Mouse (Mus musculus) gastrocnemius, postnatal 36 days (tissue): ENCODE results near the gene Kremen1. TPM values are rescaled to one million over a fixed set of nuclear protein-coding genes. Genes with fewer than 3 reads are reported as not detected.

Experiments
- DNase-seq, 2 experiments: peaks; one replicate each; pipeline ENCODE4 v3.0.0; 2022
- intact Hi-C: fragments of 180-260 bp; cut with DNase I; formaldehyde crosslinking; loops from one replicate; pipeline ENCODE4 v1.15.1; 2025
- total RNA-seq, 2 experiments: library from RNA; stranded (reverse); gene quantifications; 2 replicates each; pipeline ENCODE4 v1.2.3; 2021

Kremen1 gene
- total RNA-seq, 2 experiments from 2014 or later, result 39.6 to 51.4 TPM

DNA sequence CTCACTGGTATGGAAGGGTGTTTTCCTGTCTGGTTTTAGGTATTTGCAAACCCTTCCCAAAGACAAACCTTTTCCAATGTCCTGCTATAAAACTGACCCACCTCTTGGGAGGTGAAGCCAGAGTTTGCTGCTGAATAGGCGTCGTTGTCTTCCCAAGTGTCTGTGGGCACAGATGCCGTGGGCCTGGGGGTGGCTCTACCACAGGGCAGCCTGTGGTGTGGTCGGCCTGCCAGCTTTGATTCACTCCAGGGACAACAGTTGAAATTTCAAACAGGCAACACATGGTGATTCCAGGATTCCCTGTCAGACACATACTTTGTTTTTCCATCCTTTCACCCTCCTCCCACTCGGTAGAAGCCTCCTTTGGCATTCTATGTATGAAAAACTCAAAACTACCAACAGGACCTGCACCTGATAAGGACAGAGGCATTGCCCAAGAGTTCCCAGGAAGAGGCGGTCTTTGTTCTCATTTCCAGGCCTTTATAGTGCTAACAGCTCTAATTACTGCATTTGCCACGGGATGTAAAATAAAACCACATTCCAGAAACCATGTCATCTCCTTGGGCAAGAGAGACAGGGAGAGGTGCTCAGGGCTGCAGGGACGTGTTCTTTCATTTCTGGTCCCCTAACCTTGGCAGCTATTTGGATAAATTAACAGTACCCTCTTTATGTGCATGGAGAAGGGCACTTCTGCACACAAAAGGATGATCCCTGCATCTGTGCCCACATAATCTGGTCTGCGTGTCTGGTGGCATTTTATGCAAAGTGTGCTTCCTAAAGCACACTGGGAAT lies 10.1 kb upstream of the Kremen1 start:
- no peak for DNase-seq
- intact Hi-C loops, result no loop called here

DNA sequence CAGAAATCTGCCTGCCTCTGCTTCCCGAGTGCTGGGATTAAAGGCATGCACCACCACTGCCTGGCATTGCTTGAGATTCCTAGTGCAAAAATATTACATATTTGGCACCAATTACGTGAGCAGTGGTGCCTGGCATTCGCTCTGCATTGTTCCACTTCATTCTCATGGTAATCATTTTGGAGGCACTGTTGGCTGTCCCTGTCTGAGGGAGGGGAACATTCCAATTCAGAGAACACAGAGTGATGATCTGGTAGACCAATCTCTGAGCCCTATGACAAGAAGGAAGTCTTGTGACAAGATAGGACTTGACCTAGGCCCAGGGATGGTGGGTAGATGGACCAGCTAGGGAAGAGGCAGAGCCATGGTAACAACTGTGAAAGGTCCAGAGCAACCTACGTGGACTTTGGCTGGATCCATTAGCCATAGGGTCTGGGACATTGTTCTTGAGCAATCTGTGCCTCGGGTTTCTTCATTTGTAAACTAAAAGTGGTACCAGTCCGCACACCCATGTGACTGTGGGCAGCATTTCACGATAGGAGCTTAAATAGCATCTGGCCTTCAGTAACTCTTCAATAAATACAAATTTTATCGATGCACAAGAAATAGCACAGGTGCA lies 8.6 kb upstream of the Kremen1 start:
- intact Hi-C loops, result loop anchor here (10.0 kb wide), 1 partner anchor 155 kb away; no protein-coding TSS in a partner anchor
- DNase-seq, result no peak

DNA sequence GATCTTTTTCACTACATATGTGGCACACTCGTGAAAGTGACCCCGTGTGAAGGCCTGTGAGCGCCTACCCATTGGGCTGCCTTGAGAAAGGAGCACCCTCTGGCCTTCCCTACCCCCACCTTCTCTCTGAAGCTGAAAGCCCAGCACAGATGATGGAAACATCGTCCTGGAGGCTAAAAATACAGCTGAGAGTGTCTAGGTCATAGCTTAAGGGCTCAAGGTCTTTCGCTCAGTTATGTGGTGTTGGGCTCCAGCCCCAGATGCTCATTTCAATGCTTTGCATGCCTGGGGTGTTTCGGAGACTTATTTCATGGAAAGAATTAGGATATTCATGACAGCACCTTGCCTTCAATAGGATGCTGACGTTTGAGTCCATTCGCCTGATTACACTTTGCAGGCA lies 4.4 kb upstream of the Kremen1 start:
- intact Hi-C loops, result loop anchor here (10.0 kb wide), 1 partner anchor 151 kb away; no protein-coding TSS in a partner anchor
- no peak for DNase-seq

DNA sequence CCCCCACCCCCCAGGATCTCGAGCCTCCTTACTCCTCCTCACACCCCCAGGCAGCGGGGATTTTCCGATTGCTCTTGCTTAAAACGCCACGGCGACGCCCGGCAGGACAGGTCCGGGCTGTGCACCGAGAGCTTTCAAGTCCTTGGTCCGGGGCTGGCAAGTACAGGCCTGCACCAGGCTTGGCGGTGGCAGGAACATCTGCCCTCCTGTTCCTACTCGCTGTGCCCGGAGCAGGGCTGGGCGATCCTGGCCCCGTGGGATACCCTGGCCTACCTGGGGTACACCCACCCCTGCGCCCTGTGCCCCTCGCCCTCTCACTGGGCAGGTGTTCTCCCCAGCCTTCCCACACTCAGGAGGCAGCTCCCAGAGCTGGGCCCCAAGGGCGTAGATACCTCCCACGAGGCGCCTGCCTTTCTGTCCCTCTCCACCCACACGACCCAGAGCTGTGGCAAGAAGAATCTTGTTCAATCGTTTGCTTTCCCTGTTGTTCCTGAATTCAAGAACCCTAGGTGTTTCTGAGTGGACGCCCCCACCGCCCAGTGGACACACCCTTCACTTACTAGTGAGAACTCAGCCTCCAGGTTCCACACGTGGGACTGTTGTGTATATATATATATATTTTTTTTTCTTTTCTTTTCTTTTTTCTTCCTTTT lies 1.8 kb upstream of the Kremen1 start:
- no peak for DNase-seq
- intact Hi-C loops, result loop anchor here (5.0 to 10.0 kb wide), 2 partner anchors 81 to 148 kb away; no protein-coding TSS in a partner anchor

DNA sequence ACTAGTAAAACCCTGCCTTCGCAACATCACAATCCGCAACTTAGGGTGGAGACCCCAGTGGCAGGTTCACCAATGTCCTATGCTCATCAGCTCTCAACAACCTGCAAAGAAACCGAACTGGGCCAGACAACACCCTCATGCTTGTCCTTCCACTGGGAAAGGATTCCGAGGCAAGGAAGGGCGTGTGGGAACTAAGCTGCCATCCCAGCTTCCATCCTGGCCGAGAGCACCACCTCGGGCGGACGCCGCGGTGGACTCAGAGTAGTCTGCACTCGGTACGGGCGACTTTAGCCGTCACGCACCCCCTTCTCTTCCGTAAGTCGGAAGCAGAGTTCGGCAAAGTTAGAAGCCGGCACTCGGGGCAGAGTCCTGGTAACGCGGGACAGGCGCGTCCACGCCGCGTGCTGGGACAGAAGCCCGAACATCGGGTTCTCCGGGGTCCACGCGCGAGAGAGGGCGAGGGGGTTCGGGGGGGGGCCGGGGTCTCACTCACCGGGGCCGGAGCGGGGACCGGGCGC lies 357 bp downstream of the Kremen1 start:
- intact Hi-C loops, result loop anchor here (5.0 to 10.0 kb wide), 2 partner anchors 79 to 146 kb away; no protein-coding TSS in a partner anchor
- DNase-seq, result peak; percentile 25 to 45

DNA sequence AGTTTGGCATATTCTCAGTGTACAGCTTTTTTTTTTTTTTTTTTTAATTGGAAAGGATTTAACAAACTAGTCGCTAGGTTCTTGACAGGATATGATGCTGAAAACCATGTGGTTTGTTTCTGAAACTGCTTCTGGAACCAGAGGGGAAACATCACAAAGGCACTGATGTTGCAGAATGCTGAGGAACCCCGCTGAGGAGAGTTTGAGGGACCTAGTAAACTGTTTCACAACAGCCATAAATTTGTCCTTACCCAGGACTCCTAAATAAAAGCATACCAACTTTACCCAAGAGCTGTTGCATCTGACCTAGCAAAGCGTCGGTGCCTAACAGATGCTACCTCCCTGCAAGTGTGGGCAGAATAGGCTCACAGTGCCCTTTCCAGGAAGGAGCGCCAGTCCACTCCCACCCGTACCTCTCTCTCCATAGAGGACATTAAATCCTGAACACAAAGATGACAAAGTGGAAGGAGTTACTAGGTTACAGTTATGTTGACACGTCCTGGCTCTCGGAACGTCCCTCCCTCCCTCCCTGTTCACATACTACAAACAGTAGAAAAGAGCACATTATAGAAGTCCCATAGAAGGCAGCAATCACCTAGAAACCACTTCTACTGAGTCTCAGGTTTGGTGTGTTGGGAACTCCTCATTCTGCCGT lies 1.3 kb downstream of the Kremen1 start:
- DNase-seq, result no peak
- intact Hi-C loops, result loop anchor here (5.0 to 10.0 kb wide), 3 partner anchors 68 to 145 kb away; no protein-coding TSS in a partner anchor

DNA sequence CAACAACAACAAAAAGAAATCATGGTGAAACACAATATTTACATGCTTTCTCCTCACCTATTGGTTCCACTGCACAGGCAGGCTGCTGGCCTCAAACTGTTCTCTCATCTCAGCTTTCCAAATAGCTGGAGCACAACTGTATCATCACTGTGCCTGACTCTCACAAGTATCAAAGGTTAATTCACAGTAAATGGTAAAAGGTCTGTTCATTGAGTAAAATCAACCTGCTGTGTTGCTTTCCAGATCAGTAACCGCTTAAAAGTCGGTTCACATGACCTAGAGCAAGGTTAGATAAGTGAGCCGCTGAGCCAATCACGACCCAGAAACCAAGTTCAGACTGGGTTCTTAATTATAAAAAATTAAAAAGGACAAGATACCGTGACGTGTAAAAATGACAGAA lies 3.3 kb downstream of the Kremen1 start:
- intact Hi-C loops, result loop anchor here (5.0 kb wide), 1 partner anchor 66 kb away; no protein-coding TSS in a partner anchor
- DNase-seq, result no peak

DNA sequence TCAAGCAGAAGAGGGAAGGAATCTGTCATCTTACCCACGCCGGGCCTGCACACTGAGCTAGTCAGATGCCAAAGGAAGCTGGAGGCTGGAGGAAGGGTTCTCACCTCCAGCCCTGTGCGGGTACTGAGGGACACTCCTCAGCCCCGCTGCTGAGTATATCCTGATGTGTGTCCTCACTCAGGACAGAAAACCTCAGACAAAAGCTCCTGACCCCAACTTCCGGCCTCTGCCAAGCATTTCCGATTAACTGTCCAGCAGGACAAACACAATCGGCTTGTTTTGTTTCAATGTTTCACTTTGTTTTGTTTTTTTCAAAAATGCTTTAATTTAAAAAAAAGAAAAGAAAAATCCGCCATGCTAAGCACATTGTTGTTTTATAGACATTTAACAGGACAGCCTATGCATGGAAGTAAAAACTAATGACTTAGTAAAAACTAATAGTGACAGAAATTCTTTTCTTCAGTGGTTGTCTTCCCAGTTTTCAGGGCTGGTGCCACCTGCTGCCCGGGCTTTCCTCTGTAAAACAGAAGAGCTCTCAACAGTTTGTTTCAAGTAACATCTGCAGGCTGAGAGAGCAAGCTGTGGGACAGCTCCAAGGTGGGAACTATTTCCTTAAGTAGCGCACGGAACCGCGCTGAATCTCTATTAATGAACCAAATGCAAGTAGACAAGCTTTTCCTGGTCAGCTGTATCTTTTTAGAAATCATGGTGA lies 4.1 kb downstream of the Kremen1 start:
- intact Hi-C loops, result loop anchor here (5.0 kb wide), 1 partner anchor 65 kb away; no protein-coding TSS in a partner anchor
- no peak for DNase-seq

DNA sequence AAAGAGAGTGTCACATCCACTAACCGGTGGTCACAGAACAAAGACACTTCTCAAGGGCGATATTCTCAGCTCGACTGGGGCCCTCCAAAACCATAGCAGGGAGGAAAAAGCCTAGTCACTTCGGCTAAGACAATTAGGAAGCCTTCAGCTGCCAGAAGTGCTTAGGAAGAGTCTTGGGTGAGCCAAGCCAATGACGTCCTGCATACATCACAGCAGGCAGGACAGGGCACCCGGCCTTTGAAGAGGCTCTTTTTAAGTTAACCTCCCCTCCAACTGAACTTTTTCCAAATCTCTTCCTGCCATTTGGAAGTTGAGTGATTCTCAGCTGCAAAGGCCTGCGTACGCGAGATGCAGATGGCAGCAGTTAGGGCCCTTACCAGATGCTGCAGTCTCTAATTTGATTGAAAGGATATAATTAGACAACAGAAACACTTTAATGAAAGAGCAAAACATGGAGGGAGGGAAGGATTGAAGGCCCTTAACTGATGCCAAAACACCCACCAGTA lies 5.8 kb downstream of the Kremen1 start:
- DNase-seq, result no peak
- intact Hi-C loops, result loop anchor here (5.0 kb wide), 1 partner anchor 63 kb away; no protein-coding TSS in a partner anchor

DNA sequence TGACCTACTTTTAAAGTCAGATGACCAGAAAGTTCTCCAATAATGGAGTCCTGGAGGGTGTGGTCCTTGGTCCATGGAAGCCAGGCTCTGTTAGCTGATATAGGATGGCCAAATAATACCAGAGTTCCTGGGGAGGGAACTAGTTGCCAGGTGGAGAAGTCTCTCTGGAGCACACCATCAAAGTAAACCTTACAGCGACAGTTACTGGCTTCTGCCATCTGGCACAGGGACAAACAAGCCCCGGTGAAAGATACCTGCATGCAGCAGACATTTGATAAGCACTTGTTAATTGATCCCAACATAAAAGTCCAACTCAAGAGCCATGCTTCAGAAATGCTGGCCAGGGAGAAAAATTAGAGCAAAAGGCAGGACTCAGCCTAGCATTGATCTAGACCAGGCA lies 7.3 kb downstream of the Kremen1 start:
- intact Hi-C loops, result no loop called here
- no peak for DNase-seq

DNA sequence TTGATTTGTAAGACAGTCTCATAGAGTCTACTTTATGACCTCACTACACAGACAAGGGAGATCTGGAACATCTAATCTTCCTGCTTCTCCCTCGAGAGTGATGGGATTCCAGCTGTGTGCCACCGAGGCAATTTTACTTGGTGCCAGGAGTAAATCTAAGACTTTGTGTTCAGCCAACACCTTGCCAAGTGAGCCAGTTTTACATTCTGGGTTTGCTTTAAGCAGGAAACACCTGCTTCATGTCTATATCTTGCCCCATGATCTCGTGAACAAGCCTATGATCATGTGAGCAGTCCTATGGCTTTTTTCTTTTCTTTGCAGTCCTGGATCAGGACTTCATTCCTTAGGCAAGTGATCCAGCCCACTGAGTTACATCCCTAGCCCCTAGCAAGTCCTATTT lies 7.8 kb downstream of the Kremen1 start:
- intact Hi-C loops, result no loop called here
- no peak for DNase-seq

DNA sequence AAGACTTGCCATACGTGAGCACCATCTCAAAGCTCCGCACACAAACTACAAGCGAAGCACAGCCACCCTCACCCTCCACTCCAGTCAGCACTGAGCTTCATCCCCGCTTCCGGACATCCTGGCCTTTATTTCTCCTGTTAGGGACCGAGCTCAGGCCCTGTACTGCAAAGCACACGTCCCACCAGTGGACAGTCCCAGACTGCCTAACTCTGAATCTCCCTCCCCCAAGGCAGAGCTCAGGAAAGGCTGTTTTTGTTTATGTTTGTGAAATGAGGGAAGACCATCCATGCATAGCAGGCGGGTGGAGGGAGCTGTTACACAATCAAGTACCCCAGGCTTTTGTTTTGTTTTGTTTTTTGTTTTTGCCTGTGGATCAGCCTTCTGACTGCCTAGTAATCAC lies 8.6 kb downstream of the Kremen1 start:
- no peak for DNase-seq
- intact Hi-C loops, result no loop called here

DNA sequence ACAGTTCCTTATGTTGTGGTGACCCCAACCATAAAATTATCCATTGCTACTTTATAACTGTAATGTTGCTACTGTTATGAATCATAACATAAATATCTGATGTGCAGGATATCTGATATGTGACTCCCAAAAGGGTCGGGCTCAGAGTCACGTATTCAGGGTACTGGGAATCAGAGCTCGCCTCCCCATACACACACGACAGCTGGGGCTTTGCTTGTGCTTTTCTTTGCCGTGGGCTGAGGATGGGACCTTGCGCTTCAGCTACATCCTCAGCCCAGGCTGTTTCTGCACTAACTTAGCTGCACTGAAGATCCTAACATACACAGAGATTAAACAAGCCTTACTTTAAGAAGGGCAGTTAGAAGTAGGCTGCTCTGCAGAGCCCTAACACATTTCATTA lies 10.2 kb downstream of the Kremen1 start:
- no peak for DNase-seq

DNA sequence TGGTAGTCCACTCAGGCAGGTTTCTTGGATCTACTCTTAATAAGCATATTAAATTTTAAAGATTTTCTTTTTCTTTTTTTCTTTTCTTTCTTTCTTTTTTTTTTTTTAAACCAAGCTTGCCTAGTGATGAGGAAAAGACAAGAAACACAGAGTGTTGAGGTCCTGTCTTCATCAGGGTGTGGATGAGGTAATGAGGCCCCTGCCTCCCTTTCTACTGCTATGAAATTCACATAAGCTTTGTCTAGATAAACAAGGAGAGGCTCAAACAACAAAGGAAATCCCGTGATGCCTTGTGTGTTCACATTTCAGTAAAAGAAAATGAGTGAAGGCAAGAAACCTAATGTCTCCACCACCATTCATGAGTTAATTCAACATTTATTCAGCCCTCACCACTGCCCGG lies 13.2 kb downstream of the Kremen1 start:
- no peak for DNase-seq
- intact Hi-C loops, result no loop called here

More for the DNA sequence above, 10.2 kb downstream of the Kremen1 start:
- intact Hi-C loops, result no loop called here

DNA sequence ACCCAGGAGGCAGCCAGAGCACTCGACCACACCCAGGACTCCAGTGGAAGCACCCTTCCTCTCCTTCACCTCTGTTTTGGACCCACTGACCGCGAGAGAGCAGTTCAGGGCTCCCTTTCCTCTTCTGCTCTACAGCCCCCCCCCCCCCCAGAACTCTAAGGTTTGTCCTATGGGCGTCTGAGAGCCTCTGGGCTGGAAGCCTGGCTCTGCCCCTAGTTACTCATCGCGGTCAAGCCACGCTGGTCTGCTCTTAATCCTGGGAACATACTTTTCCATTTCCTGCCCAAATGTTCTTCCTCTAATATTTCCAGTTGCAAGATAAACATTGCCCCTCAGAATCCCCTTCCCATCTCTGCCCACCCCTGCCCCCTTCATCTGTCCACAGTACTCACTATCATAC lies 15.9 kb downstream of the Kremen1 start:
- no peak for DNase-seq
- intact Hi-C loops, result no loop called here

DNA sequence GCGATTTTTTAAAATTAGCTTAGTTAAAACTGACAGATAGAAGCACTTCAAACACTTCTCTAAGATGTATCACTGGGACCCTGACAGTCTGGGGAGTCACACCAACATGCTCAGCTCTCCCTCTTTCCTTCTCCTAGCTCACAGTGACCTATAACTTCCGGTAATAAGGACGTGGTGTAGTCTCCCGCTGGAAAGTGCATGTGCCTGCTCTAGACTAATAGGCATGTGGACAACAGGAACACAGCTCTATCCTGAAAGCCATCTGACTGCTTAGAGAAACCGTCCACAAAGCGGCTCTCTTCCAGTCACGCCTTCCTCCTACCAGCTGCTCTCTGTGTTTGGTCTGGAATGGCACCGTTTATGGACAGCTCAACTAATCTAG lies 16.6 kb downstream of the Kremen1 start:
- intact Hi-C loops, result loop anchor here (5.0 kb wide), 2 partner anchors 47 to 62 kb away; no protein-coding TSS in a partner anchor
- DNase-seq, result no peak

DNA sequence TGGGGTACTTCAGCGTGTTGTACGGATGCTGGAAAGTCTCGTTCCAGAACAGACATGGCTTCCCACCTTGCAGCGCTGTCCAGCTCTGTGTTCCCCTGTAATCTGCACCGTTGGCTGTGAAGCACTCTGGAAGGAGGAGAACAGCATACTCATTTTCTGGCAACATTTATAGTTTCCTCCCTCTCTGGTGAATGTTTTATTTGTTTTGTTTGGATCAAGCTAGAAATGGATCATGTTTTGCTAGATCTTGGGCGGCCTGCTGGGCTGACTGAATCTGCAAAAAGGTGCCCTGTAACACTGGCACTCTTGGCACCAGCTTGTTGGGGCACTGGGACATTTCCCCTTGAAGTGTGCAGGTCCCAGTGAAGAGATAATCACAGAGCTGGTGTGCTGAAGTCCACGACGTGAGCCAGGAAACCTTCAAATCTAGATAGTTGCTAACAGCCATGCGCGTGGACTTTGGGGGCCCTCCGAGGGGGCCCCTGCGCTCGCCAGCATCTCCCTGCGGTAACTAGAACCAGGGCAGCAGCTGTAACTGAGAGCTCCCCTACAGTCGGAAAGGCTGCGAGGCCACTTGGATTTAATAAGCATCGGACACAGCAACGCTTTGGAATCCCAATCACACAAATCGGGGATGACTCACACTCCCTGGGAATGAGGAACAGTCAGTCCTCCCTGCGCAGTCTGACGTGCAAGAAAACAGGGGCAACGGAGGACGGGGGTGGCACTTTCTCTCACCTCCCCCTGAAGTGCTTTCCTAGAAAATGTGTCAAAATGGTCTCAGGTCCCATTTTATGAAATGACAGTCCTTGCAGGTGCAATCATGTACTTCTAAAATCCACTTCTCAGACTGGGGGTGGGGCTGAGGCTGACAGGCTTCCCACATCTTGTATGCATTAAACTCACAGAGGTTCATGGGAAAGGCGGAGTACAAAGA lies 17.3 kb downstream of the Kremen1 start:
- DNase-seq, result peak; percentile 39 to 50
- intact Hi-C loops, result loop anchor here (5.0 kb wide), 2 partner anchors 47 to 62 kb away; no protein-coding TSS in a partner anchor

DNA sequence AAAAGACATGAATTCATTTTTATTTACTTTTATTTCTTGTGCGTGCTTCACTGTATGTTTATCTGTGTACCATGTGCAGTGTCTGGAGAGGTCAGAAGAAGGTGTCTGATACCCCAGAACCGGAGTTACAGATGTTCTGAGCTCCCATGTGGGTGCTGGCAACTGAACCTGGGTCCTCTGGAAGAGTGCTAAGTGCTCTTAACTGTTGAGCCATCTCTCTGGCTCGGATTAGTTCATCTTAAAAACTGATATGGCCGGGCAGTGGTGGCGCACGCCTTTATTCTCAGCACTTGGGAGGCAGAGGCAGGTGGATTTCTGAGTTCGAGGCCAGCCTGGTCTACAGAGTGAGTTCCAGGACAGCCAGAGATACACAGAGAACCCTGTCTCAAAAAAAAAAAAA lies 18.1 kb downstream of the Kremen1 start:
- intact Hi-C loops, result loop anchor here (5.0 kb wide), 2 partner anchors 46 to 61 kb away; no protein-coding TSS in a partner anchor
- no peak for DNase-seq
